Mouse (Mus musculus): ENCODE results near the gene Ccdc157.

- TF ChIP-seq POLR2A (IDR thresholded peaks at IDR 0.05; ENCODE audit: low read depth, low read length), result no peak
- no peak for TF ChIP-seq CTCF (IDR thresholded peaks at IDR 0.05; ENCODE audit: borderline replicate concordance, insufficient read depth, low read length)
These were observed 17.7 kb downstream of the Ccdc157 start for GRCm38 (mm10) chr11:4142352-4142751.
